Mouse (Mus musculus): ENCODE data around the gene Plcl2.
"Not testable (repeated sequence)": the region's sequence is repeated elsewhere in the genome, so short reads cannot be mapped to it uniquely, and the experiment has no call there.

Gene Plcl2

GRCm38 (mm10) chr17:50536409-50537194 lies 27.4 kb downstream of the Plcl2 start:
- DNase-seq (ENCODE audit: low spot score), result no peak

- no peak for DNase-seq (ENCODE audit: low spot score)
Observed at GRCm38 (mm10) chr17:50537786-50538185, 28.6 kb downstream of the Plcl2 start.

GRCm38 (mm10) chr17:50544860-50545259 lies 35.7 kb downstream of the Plcl2 start:
- DNase-seq (ENCODE audit: low spot score), result no peak

GRCm38 (mm10) chr17:50545274-50545673 lies 36.1 kb downstream of the Plcl2 start:
- DNase-seq (ENCODE audit: low spot score), result no peak

GRCm38 (mm10) chr17:50552130-50552529 lies 42.9 kb downstream of the Plcl2 start:
- DNase-seq (ENCODE audit: low spot score), result no peak

GRCm38 (mm10) chr17:50557566-50558238 lies 48.5 kb downstream of the Plcl2 start:
- no peak for DNase-seq (ENCODE audit: low spot score)

- no peak for DNase-seq (ENCODE audit: low spot score)
Observed at GRCm38 (mm10) chr17:50558239-50558625, 49.0 kb downstream of the Plcl2 start.

- DNase-seq (ENCODE audit: low spot score), result no peak
Observed at GRCm38 (mm10) chr17:50565376-50566123, 56.3 kb downstream of the Plcl2 start.

GRCm38 (mm10) chr17:50568846-50569245 lies 59.6 kb downstream of the Plcl2 start:
- DNase-seq (ENCODE audit: low spot score), result no peak

- DNase-seq (ENCODE audit: low spot score), result not testable (repeated sequence)
Observed at GRCm38 (mm10) chr17:50570228-50570627, 61.0 kb downstream of the Plcl2 start.

GRCm38 (mm10) chr17:50570681-50571398 lies 61.6 kb downstream of the Plcl2 start:
- DNase-seq (ENCODE audit: low spot score), result no peak

- DNase-seq (ENCODE audit: low spot score), result no peak
Observed at GRCm38 (mm10) chr17:50574161-50574560, 65.0 kb downstream of the Plcl2 start.

- DNase-seq (ENCODE audit: low spot score), result no peak
Observed at GRCm38 (mm10) chr17:50580416-50580815, 71.2 kb downstream of the Plcl2 start.

GRCm38 (mm10) chr17:50586834-50587233 lies 77.6 kb downstream of the Plcl2 start:
- DNase-seq (ENCODE audit: low spot score), result no peak

GRCm38 (mm10) chr17:50587941-50588340 lies 78.7 kb downstream of the Plcl2 start:
- DNase-seq (ENCODE audit: low spot score), result no peak

GRCm38 (mm10) chr17:50600178-50600577 lies 91.0 kb downstream of the Plcl2 start:
- no peak for DNase-seq (ENCODE audit: low spot score)

GRCm38 (mm10) chr17:50600696-50601095 lies 91.5 kb downstream of the Plcl2 start:
- DNase-seq (ENCODE audit: low spot score), result no peak

GRCm38 (mm10) chr17:50606890-50607289 lies 97.7 kb downstream of the Plcl2 start:
- no peak for DNase-seq (ENCODE audit: low spot score)

- DNase-seq (ENCODE audit: low spot score), result no peak
Observed at GRCm38 (mm10) chr17:50609908-50610307, 100.7 kb downstream of the Plcl2 start.

GRCm38 (mm10) chr17:50620794-50621537 lies 111.8 kb downstream of the Plcl2 start:
- DNase-seq (ENCODE audit: low spot score), result no peak

GRCm38 (mm10) chr17:50621996-50622395 lies 112.8 kb downstream of the Plcl2 start:
- no peak for DNase-seq (ENCODE audit: low spot score)
